Mouse (Mus musculus) frontal cortex, adult 2 months (tissue): ENCODE results near the gene Myrip. TPM values are rescaled to one million over a fixed set of nuclear protein-coding genes. Genes with fewer than 3 reads are reported as not detected.
"Not testable (repeated sequence)": the region's sequence is repeated elsewhere in the genome, so short reads cannot be mapped to it uniquely, and the experiment has no call there.

Source experiments
- DNase-seq, 2 experiments: peaks; one replicate each; pipeline ENCODE4 v3.0.0; 2022; ENCODE audit warnings: low spot score in 1 of 2; ENCODE audit errors: extremely low spot score in 1 of 2
- polyA plus RNA-seq: library from polyadenylated mRNA; depleted of rRNA; stranded (reverse); fragments of >200 nt; gene quantifications from 2 replicates; pipeline ENCODE4 v1.2.3, GENCODE M21; 2012; rRNA removed

Gene Myrip
- polyA plus RNA-seq = 27.7 and 30.2 TPM in 2 replicates

DNA sequence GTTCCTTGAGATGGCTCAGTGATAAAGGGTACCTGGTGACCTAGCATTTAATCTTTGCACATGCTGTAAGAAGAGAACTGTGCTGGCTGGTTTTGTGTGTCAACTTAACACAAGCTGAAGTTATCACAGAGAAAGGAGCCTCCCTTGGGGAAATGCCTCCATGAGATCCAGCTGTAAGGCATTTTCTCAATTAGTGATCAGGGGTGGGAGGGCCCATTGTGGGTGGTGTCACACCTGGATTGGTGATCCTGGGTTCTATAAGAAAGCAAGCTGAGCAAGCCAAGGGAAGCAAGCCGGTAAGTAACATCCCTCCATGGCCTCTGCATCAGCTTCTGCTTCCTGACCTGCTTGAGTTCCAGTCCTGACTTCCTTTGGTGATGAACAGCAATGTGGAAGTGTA lies at the start of gene Myrip:
Gene Myrip, plus strand, starts transcription at position 301 of the 400 bp plus-strand sequence.
- DNase-seq = not testable (repeated sequence)

DNA sequence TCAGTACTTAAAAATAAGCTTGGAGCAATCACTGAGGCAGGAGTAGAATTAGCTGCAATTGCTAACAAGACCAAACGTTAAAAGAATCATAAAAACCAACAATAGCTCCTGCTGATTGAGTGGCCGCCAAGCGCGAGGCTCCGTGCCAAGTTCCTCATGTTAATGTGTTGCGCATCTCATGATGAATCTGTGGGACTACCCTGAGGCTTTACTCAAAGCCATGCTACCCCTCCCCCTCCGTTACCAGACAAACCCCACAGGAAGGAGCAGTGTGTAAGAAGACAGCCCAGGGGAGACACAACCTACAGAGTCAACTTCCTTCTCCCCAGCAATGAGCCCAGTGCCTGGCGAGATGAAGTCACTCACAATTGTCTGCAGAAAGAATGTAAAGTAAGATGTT lies 41.5 kb upstream of the Myrip start:
- DNase-seq = peak in 1 of 2 experiments; percentile 46

DNA sequence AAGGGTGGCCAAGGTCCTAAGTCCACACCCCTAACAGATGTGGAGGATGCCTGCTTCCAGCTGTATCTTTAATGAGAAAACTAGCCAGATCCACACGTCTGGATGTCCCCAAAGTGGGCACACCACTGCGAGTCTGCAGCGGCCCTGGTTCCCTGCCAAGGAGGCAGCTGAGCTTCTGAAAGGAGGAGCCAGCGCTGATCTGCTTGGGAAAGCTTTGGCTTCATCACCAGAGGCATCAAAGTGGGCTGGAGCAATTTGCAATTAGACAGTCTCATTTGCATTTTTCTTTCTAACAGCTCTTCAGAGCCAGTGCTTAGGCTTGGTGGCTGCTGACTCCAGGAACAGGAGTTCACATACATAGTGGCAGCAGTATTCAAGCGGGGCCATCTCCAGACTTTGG lies 37.3 kb upstream of the Myrip start:
- peak; percentile 38 to 76 for DNase-seq

GRCm38 (mm10) chr9:120273083-120273482 lies 28.2 kb upstream of the Myrip start:
- no peak for DNase-seq

GRCm38 (mm10) chr9:120275226-120275625 lies 26.1 kb upstream of the Myrip start:
- DNase-seq = no peak

DNA sequence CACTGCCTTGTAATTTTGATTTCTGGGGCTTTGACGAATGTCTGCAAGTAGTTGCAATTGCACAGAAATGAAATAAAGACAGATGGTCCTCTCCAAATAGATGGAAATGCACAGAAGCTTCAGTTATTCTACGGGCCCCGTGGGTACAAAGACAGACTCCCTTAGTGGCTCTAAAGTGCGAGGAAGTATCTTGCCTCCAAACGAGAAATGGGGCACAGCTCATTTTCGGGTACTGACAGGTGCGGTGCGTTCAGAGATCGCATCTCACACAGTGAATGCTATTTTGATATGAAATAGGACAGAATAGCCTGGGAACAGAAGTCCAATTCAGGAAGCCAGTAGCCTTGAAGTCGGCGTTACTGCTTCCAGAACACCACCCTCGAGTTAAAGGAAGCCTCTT lies 20.2 kb upstream of the Myrip start:
- peak; percentile 62 to 70 for DNase-seq

DNA sequence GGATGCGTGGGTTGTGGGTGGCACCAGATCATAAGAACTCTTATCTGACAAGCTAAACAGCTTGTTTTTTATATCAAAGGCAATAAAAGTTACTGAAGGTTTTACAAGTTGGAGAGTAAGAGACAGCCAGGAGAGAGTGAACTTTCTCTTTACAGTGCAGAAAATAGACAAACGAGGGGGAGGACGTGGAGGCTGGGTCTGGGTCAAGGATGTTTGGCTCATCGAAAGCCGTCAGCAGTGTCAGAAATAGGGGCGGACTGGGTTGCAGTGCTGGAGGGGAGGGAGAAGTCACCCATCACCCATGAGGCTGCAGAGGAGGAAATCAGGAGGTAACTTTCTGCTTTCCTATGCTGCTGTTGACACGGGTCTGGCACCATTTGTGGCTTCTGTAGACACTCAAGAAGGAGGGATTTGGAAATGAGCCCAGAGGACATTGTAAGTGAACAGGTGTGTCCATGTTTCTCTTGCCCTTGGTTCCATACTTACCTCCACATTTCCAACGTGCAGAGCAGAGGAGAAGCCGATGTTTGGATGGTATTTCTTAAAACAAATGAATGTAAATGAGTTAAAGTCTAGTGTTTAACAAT lies 18.8 kb upstream of the Myrip start:
- DNase-seq = no peak

DNA sequence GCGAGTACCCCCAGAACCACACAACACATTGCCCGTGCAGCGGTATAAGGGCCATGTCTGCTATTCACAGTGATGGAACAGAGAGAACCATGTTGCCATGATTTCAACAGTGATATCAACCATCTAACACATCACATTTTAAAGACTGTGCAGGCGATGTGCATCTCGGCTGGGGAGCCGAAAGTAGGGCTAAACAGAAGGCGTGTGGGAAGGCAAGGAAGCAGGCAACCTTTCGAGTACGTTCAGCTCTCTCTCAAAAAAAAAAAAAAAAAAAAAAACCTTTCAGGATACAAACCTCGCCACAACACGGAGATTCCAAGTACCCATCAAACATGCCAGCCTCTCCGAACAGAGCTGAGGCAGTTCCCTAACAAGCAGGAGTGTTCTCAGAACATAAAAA lies 17.8 kb upstream of the Myrip start:
- peak; percentile 55 to 73 for DNase-seq

DNA sequence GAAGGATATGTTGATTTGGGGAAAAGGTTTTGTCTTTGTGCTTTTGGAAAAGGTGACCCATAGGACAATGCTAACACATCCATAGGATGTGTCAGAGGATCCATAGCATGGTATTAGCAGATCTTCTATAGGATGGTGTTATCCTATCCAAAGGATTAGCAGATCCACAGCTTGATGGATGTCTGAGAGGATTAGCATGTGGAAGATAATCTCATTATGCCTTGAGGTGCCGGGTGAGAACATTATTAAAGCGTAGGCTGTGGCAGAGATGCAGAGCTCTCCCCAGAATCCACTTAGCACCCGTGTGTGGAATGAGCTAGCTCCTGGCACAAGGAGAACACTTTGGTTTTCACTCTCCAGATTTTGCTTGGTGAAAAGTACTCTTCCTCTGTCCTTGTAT lies 13.3 kb upstream of the Myrip start:
- DNase-seq = no peak

- no peak for DNase-seq
Observed at GRCm38 (mm10) chr9:120290375-120290774, 10.9 kb upstream of the Myrip start.

DNA sequence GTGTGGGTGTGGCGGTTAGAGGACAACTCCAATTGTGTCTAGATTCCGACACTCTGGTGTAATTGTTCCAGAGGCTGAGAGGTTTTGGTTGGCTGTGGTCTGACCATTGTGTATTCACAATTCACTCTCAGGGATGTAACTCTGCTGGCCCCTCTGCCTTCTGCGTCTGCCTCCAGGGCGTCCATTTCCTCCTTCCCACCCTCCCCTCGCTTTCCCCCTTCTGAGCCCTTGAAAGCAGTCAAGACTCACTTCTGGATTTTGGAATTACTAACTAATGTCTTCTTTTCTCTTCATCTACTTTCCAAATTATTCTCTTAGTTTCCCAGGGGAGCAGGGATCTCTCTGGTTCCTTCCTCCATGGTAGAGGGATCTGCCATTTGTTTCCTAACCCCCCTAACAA lies 8.8 kb upstream of the Myrip start:
- DNase-seq = no peak

- DNase-seq = peak in 1 of 2 experiments; percentile 41
Observed at GRCm38 (mm10) chr9:120295527-120295926, 5.8 kb upstream of the Myrip start.

- no peak for DNase-seq
Observed at GRCm38 (mm10) chr9:120296938-120297337, 4.4 kb upstream of the Myrip start.

DNA sequence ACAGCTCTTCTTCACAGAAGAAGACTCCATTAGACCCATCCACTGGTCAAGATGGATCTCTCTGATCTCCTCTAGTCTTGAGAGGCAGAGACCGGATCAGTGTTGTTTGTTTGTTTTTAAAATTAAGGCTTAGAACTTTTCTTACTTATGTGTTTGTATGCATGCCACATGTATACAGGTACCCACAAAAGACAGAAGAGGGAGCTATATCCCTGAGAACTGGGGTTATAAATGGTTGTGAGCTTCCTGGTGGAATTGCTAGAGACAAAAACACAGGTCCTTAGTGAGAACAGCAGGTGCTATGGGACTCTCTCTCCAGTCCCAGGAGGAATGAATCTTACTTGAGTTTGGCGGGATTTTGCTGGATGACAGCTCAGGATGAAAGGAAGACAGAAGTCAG lies 1.9 kb upstream of the Myrip start:
- DNase-seq = no peak

DNA sequence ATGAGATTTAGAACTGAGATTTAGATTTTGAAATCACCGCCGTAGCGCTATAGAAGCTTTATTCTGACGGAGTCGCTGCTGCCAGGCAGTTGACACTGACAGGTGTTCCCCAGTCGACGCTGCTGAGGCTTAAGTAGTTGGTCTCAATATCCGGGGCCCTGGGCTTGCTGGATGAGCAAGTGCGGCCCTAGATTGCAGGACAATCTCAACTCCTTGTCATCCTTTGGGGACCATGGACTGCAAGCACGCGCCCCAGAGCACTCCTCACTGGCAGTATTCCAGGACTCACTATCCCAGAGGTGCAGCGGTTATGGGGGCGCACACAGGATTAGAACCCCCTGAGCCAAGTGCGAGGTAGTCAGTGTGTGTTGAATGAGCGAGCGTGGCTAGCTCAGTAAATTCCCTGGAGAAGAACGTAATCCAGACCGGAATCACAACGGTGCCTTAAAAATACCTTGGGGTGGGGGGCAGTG lies 1.7 kb downstream of the Myrip start:
- peak in 1 of 2 experiments; percentile 44 for DNase-seq

GRCm38 (mm10) chr9:120303453-120304299 lies 2.4 kb downstream of the Myrip start:
- DNase-seq = peak; percentile 29 to 76

GRCm38 (mm10) chr9:120304300-120305137 lies 3.2 kb downstream of the Myrip start:
- DNase-seq = peak in 1 of 2 experiments; percentile 59

DNA sequence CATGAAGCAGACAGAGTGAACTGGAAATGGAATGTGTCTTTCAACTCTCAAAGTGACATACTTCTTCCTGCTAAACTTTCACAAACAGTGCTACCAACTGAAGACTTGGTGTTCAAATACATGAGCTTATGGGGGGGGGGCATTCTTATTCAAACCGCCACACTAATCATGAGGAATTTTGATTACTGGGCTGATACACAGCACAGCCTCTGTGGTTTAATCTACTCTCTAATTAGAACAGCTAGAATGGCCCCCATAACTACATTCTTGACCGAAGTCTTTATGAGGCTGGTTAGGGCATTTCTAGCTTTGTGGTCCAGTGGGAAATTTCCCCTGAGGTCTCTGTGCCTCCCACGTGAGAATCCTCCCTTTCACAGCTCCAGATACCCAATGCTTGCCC lies 13.9 kb downstream of the Myrip start:
- DNase-seq = no peak

- peak in 1 of 2 experiments; percentile 34 for DNase-seq
Observed at GRCm38 (mm10) chr9:120319099-120319498, 17.8 kb downstream of the Myrip start.

- no peak for DNase-seq
Observed at GRCm38 (mm10) chr9:120320573-120320972, 19.3 kb downstream of the Myrip start.
